ENCODE assay signal across 7 mouse cellular contexts in genomic region chr4:138304340-138305104, GRCm38 (mm10). TPM values are rescaled to one million over a fixed set of nuclear protein-coding genes. Genes with fewer than 3 reads are reported as not detected.
A peak's percentile ranks its signal among the peaks of the same experiment; 100 is the strongest.
DNase-seq lines count a peak whose midpoint lies in the region; ATAC-seq and TF ChIP-seq lines count a peak whose summit lies in the region.

TSS of gene Ddost (plus strand) at chr4:138304730.

- peak; percentile 99 for ATAC-seq in intestine, postnatal 0 days
- ATAC-seq in midbrain, embryonic 12.5 days (ENCODE audit: low FRiP score, low read depth): peak; percentile 100

- peak; percentile 73 for TF ChIP-seq POLR2A in small intestine, adult 2 months (IDR thresholded peaks at IDR 0.05; ENCODE audit: low read depth, low read length)

- H3K9ac ChIP-seq in intestine, postnatal 0 days (ENCODE audit: low read depth, low read length): peak within 1 kb of the TSS; percentile 75
- peak within 1 kb of the TSS; percentile 94 for H3K9ac ChIP-seq in midbrain, embryonic 12.5 days (replicated peaks)

- under 1% methylated on average over 64 of the region's 64 CpGs for WGBS in embryonic facial prominence, embryonic 10.5 days
- under 1% methylated on average over 63 of the region's 64 CpGs for WGBS in intestine, postnatal 0 days
- under 1% methylated on average over 64 of the region's 64 CpGs for WGBS in midbrain, embryonic 12.5 days
- WGBS in small intestine, adult 2 months: under 1% methylated on average over 64 of the region's 64 CpGs

- intact Hi-C loops in left cerebral cortex, postnatal 4 days (cut with DNase I): no loop called here

- no peaks in the 10 kb centered on the region for H3K27me3 ChIP-seq in embryonic facial prominence, embryonic 10.5 days (replicated peaks; ENCODE audit: low read depth, poor library complexity, severe bottlenecking)
- no peaks in the 10 kb centered on the region for H3K27me3 ChIP-seq in intestine, postnatal 0 days (replicated peaks; ENCODE audit: control insufficient read depth, insufficient read depth, low read length)
- H3K27me3 ChIP-seq in midbrain, embryonic 12.5 days: no peaks in the 10 kb centered on the region
- no peaks in the 10 kb centered on the region for H3K27me3 ChIP-seq in small intestine, adult 2 months (ENCODE audit: control insufficient read depth, insufficient read depth, low read length)

- peak within 1 kb of the TSS; percentile 94 for H3K4me3 ChIP-seq in embryonic facial prominence, embryonic 10.5 days
- H3K4me3 ChIP-seq in intestine, postnatal 0 days (ENCODE audit: low read depth, low read length): peak within 1 kb of the TSS; percentile 79
- H3K4me3 ChIP-seq in midbrain, embryonic 12.5 days: peak within 1 kb of the TSS; percentile 98
- H3K4me3 ChIP-seq in small intestine, adult 2 months (ENCODE audit: low read depth, low read length): peak within 1 kb of the TSS; percentile 69

- DNase-seq in adrenal gland, postnatal 10 days: peak; percentile 97
- DNase-seq in embryonic facial prominence, embryonic 10.5 days (ENCODE audit: low spot score): peak; percentile 98
- peak; percentile 85 for DNase-seq in gonadal fat pad, adult 2 months (ENCODE audit: low read depth)
- DNase-seq in left cerebral cortex, postnatal 4 days: peak; percentile 99

- peak within 1 kb of the TSS; percentile 89 for H3K4me2 ChIP-seq in intestine, postnatal 0 days (replicated peaks; ENCODE audit: low read depth)
- H3K4me2 ChIP-seq in midbrain, embryonic 12.5 days (replicated peaks): peak within 1 kb of the TSS; percentile 79

- no peaks in the 10 kb centered on the region for H3K9me3 ChIP-seq in embryonic facial prominence, embryonic 10.5 days
- no peaks in the 10 kb centered on the region for H3K9me3 ChIP-seq in intestine, postnatal 0 days (ENCODE audit: control insufficient read depth)
- H3K9me3 ChIP-seq in midbrain, embryonic 12.5 days: no peaks in the 10 kb centered on the region

- peak within 1 kb of the TSS; percentile 89 for H3K27ac ChIP-seq in embryonic facial prominence, embryonic 10.5 days (replicated peaks)
- H3K27ac ChIP-seq in intestine, postnatal 0 days (ENCODE audit: low read depth, low read length): no peak within 1 kb of the TSS
- peak within 1 kb of the TSS; percentile 84 for H3K27ac ChIP-seq in midbrain, embryonic 12.5 days (replicated peaks)
- peak within 1 kb of the TSS; percentile 5; the same call in 1 of the 2 replicates for H3K27ac ChIP-seq in small intestine, adult 2 months (ENCODE audit: insufficient read depth, low read depth, low read length)

- peak; percentile 26; the same call in 1 of the 2 replicates for TF ChIP-seq CTCF in intestine, postnatal 0 days (IDR thresholded peaks at IDR 0.05; ENCODE audit: low read depth)
- no peak for TF ChIP-seq CTCF in small intestine, adult 2 months (IDR thresholded peaks at IDR 0.05; ENCODE audit: extremely low read depth, insufficient read length, insufficient replicate concordance, low read depth, low read length)

- H3K36me3 ChIP-seq in embryonic facial prominence, embryonic 10.5 days (replicated peaks): peaks cover 33% of the 10 kb centered on the region
- H3K36me3 ChIP-seq in intestine, postnatal 0 days (ENCODE audit: control insufficient read depth, insufficient read depth): peaks cover 22% of the 10 kb centered on the region
- peaks cover 30% of the 10 kb centered on the region; the same call in 1 of the 2 replicates for H3K36me3 ChIP-seq in midbrain, embryonic 12.5 days
- H3K36me3 ChIP-seq in small intestine, adult 2 months (ENCODE audit: control insufficient read depth, insufficient read depth, low read length): peaks cover 8% of the 10 kb centered on the region

- peaks cover 30% of the 10 kb centered on the region for H3K4me1 ChIP-seq in embryonic facial prominence, embryonic 10.5 days
- H3K4me1 ChIP-seq in intestine, postnatal 0 days (replicated peaks; ENCODE audit: control insufficient read depth, insufficient read depth, low read length): peaks cover 4% of the 10 kb centered on the region; the same call in 1 of the 2 replicates
- H3K4me1 ChIP-seq in midbrain, embryonic 12.5 days: peaks cover 22% of the 10 kb centered on the region
- peaks cover 14% of the 10 kb centered on the region for H3K4me1 ChIP-seq in small intestine, adult 2 months (ENCODE audit: control insufficient read depth, insufficient read depth, insufficient read length, low read length)

RNA-seq across cellular contexts. Expression of gene Ddost, which starts in this region (rescaled TPM):
- 100 to 1,000 TPM; 118 to 129 TPM for total RNA-seq in adrenal gland, postnatal 10 days (2021)
- polyA plus RNA-seq in embryonic facial prominence, embryonic 10.5 days (2016; fragmentation: Nextera tagmentation; extraction: Ambion mirVana): 273 and 284 TPM in 2 replicates
- polyA plus RNA-seq in gonadal fat pad, adult 2 months (2012; rRNA removed): 277 and 404 TPM in 2 replicates
- 177 and 178 TPM in 2 replicates for polyA plus RNA-seq in intestine, postnatal 0 days (2015; fragmentation: Nextera tagmentation; extraction: Ambion mirVana)
- 100 to 1,000 TPM; 108 to 115 TPM for total RNA-seq in left cerebral cortex, postnatal 4 days (2021)
- polyA plus RNA-seq in midbrain, embryonic 12.5 days (2016; fragmentation: Nextera tagmentation; extraction: Ambion mirVana): 210 and 216 TPM in 2 replicates
- polyA plus RNA-seq in small intestine, adult 2 months (2012; rRNA removed): 150 and 244 TPM in 2 replicates
